ENCODE assay signal across 8 mouse cellular contexts in the genomic region with DNA sequence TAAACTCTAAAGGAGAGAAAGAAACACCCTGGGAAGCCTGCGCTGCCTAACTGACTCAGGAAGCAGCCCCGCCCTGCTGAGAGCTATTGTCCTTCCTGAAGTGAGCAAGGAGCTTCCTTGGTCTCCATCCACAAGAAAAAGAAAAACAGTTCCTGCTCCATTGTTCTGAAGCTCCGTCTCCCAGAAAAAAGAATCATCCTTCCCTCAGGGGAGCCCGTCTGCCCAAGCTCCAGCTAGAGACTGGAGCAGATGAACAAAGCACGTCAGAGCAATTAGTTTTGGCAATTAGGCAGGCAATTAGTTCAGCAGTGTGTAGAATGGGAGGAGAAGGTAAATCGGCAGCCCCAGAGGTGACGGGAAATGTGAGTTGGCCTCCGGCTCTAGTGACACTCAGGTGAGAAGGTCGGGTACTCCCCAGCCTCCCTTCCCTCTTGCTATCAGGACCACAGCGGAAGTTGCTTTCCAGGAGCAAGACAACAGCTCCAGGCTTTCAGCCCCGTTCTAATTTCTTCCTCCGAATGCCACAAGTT. TPM values are rescaled to one million over a fixed set of nuclear protein-coding genes. Genes with fewer than 3 reads are reported as not detected.
DNase-seq lines count a peak whose midpoint lies in the region; ATAC-seq and TF ChIP-seq lines count a peak whose summit lies in the region.

No protein-coding gene starts in this region.

- peak; percentile 43 for DNase-seq in thymus, adult 2 months
- no peak for DNase-seq in thymus, postnatal 10 days (ENCODE audit: low spot score in 2 of 2)
- DNase-seq in liver, postnatal 0 days = no peak
- peak; percentile 90 for DNase-seq in retina, postnatal 1 day
- DNase-seq in left cerebral cortex, adult 2 months (ENCODE audit: extremely low spot score in 1 of 2, low spot score in 2 of 2) = no peak
- DNase-seq in left cerebral cortex, adult 11 months (ENCODE audit: low spot score) = no peak

- intact Hi-C loops in left cerebral cortex, adult 2 months (cut with DNase I) = no loop called here

- peaks cover 43% of the 10 kb centered on the region for H3K4me1 ChIP-seq in thymus, adult 2 months (replicated peaks; ENCODE audit: control insufficient read depth, insufficient read depth, low read length)
- H3K4me1 ChIP-seq in forebrain, embryonic 15.5 days = peaks cover 11% of the 10 kb centered on the region
- H3K4me1 ChIP-seq in intestine, postnatal 0 days (replicated peaks; ENCODE audit: control insufficient read depth, insufficient read depth, low read length) = no peaks in the 10 kb centered on the region
- H3K4me1 ChIP-seq in liver, postnatal 0 days (ENCODE audit: insufficient read depth) = peaks cover 67% of the 10 kb centered on the region

- WGBS in thymus, adult 2 months = 11% methylated on average over 12 of the region's 12 CpGs
- 2% methylated on average over 12 of the region's 12 CpGs for whole genome bisulfite sequencing in forebrain, embryonic 15.5 days
- WGBS in intestine, postnatal 0 days = 9% methylated on average over 12 of the region's 12 CpGs
- WGBS in liver, postnatal 0 days (ENCODE audit: insufficient replicate concordance) = 5% methylated on average over 12 of the region's 12 CpGs

- ATAC-seq in forebrain, embryonic 15.5 days (replicated peaks) = peak; percentile 79
- no peak for ATAC-seq in intestine, postnatal 0 days
- ATAC-seq in liver, postnatal 0 days = no peak

- H3K4me3 ChIP-seq in thymus, adult 2 months (ENCODE audit: control insufficient read depth, insufficient read depth, low read length) = peak overlapping the region; percentile 33
- H3K4me3 ChIP-seq in forebrain, embryonic 15.5 days = peak overlapping the region; percentile 31
- peak overlapping the region; percentile 20; the same call in 1 of the 2 replicates for H3K4me3 ChIP-seq in intestine, postnatal 0 days (ENCODE audit: low read depth, low read length)
- peak overlapping the region; percentile 33 for H3K4me3 ChIP-seq in liver, postnatal 0 days (ENCODE audit: low read depth, low read length)
- H3K4me3 ChIP-seq in left cerebral cortex, adult 2 months = no peak overlapping the region; the same call in 1 of the 2 replicates

- TF ChIP-seq EP300 in liver, postnatal 0 days (IDR thresholded peaks at IDR 0.05; ENCODE audit: low read depth) = no peak

- no peak for TF ChIP-seq CTCF in thymus, adult 2 months (IDR thresholded peaks at IDR 0.05; ENCODE audit: borderline replicate concordance, control insufficient read depth, extremely low read depth, insufficient read depth, low read length, poor library complexity)
- TF ChIP-seq CTCF in intestine, postnatal 0 days (IDR thresholded peaks at IDR 0.05; ENCODE audit: low read depth) = no peak
- no peak for TF ChIP-seq CTCF in liver, postnatal 0 days (IDR thresholded peaks at IDR 0.05; ENCODE audit: low read depth)
- TF ChIP-seq CTCF in left cerebral cortex, adult 2 months (IDR thresholded peaks at IDR 0.05) = no peak

- H3K36me3 ChIP-seq in thymus, adult 2 months (ENCODE audit: control insufficient read depth, insufficient read depth, low read length) = no peaks in the 10 kb centered on the region
- H3K36me3 ChIP-seq in forebrain, embryonic 15.5 days = no peaks in the 10 kb centered on the region
- H3K36me3 ChIP-seq in intestine, postnatal 0 days (ENCODE audit: control insufficient read depth, insufficient read depth) = no peaks in the 10 kb centered on the region
- no peaks in the 10 kb centered on the region for H3K36me3 ChIP-seq in liver, postnatal 0 days (replicated peaks; ENCODE audit: insufficient read depth, low read length)

- H3K4me2 ChIP-seq in forebrain, embryonic 15.5 days (replicated peaks) = peak overlapping the region; percentile 50
- H3K4me2 ChIP-seq in intestine, postnatal 0 days (replicated peaks; ENCODE audit: low read depth) = peak overlapping the region; percentile 61
- H3K4me2 ChIP-seq in liver, postnatal 0 days (ENCODE audit: low read depth, low read length) = peak overlapping the region; percentile 76

- peak overlapping the region; percentile 40 for H3K9ac ChIP-seq in forebrain, embryonic 15.5 days (replicated peaks)
- no peak overlapping the region for H3K9ac ChIP-seq in intestine, postnatal 0 days (ENCODE audit: low read depth, low read length)
- peak overlapping the region; percentile 67 for H3K9ac ChIP-seq in liver, postnatal 0 days (replicated peaks)

- H3K27ac ChIP-seq in thymus, adult 2 months (ENCODE audit: control insufficient read depth, insufficient read depth, low read length) = peak overlapping the region; percentile 48; the same call in 1 of the 2 replicates
- H3K27ac ChIP-seq in forebrain, embryonic 15.5 days (replicated peaks) = peak overlapping the region; percentile 5; the same call in 1 of the 2 replicates
- H3K27ac ChIP-seq in intestine, postnatal 0 days (ENCODE audit: low read depth, low read length) = no peak overlapping the region
- peak overlapping the region; percentile 83 for H3K27ac ChIP-seq in liver, postnatal 0 days (ENCODE audit: low read depth)
- no peak overlapping the region for H3K27ac ChIP-seq in left cerebral cortex, adult 2 months

- no peaks in the 10 kb centered on the region for H3K9me3 ChIP-seq in forebrain, embryonic 15.5 days
- H3K9me3 ChIP-seq in intestine, postnatal 0 days (ENCODE audit: control insufficient read depth) = no peaks in the 10 kb centered on the region
- no peaks in the 10 kb centered on the region for H3K9me3 ChIP-seq in liver, postnatal 0 days (ENCODE audit: low read length)

- no peaks in the 10 kb centered on the region for H3K27me3 ChIP-seq in thymus, adult 2 months (ENCODE audit: control insufficient read depth, insufficient read depth, low read length)
- H3K27me3 ChIP-seq in forebrain, embryonic 15.5 days = no peaks in the 10 kb centered on the region
- no peaks in the 10 kb centered on the region for H3K27me3 ChIP-seq in intestine, postnatal 0 days (replicated peaks; ENCODE audit: control insufficient read depth, insufficient read depth, low read length)
- H3K27me3 ChIP-seq in liver, postnatal 0 days (ENCODE audit: insufficient read depth, low read length) = no peaks in the 10 kb centered on the region

- TF ChIP-seq POLR2A in thymus, adult 2 months (IDR thresholded peaks at IDR 0.05; ENCODE audit: control insufficient read depth, extremely low read depth, insufficient read depth, low read length, poor library complexity) = no peak

RNA-seq across cellular contexts. Expression of a gene that starts 3.7 kb away (rescaled TPM):
- polyA plus RNA-seq in thymus, adult 2 months (2012; rRNA removed) = 112 and 127 TPM in 2 replicates
- polyA plus RNA-seq in forebrain, embryonic 15.5 days (2015; fragmentation: Nextera tagmentation; extraction: Ambion mirVana) = 123 and 128 TPM in 2 replicates
- polyA plus RNA-seq in intestine, postnatal 0 days (2015; fragmentation: Nextera tagmentation; extraction: Ambion mirVana) = 98.2 and 113 TPM in 2 replicates
- 285 and 286 TPM in 2 replicates for polyA plus RNA-seq in liver, postnatal 0 days (2015; fragmentation: Nextera tagmentation; extraction: Ambion mirVana)
- 100 to 1,000 TPM; 217 to 235 TPM for total RNA-seq in left cerebral cortex, adult 2 months (2021)

Comparison
In these comparisons a context has a peak if more than half of its experiments do, and no peak if none do; other contexts are left out.
1. DNase-seq: peak in thymus, adult 2 months (single experiment) and retina, postnatal 1 day (single experiment); none in thymus, postnatal 10 days (0 of 2), liver, postnatal 0 days (single experiment), left cerebral cortex, adult 2 months (0 of 2) and left cerebral cortex, adult 11 months (single experiment).
2. H3K27ac ChIP-seq: peak in thymus, adult 2 months (single experiment), forebrain, embryonic 15.5 days (single experiment) and liver, postnatal 0 days (single experiment); none in intestine, postnatal 0 days (single experiment) and left cerebral cortex, adult 2 months (single experiment).
3. Peak in every context shown above with its lines, with median percentiles within 50 percentile points of each other: H3K4me2 ChIP-seq.